Mouse (Mus musculus): ENCODE measurements around the gene Poldip3. TPM values are rescaled to one million over a fixed set of nuclear protein-coding genes. Genes with fewer than 3 reads are reported as not detected.
A peak's percentile ranks its signal among the peaks of the same experiment; 100 is the strongest.

Gene Poldip3
- polyA plus RNA-seq, 1 experiment from 2014 or later: 163 TPM

- no peak overlapping the region for H3K4me2 ChIP-seq (replicated peaks; ENCODE audit: low read depth, low read length)
- ATAC-seq (ENCODE audit: low FRiP score): no peak
Measured at GRCm38 (mm10) chr15:83111290-83111689, 37.9 kb downstream of the Poldip3 start.

GRCm38 (mm10) chr15:83107814-83108213, 41.4 kb downstream of the Poldip3 start:
- 33% methylated on average over 6 of the region's 6 CpGs for WGBS
- Histone ChIP-seq H3K4me1 (replicated peaks; ENCODE audit: control insufficient read depth, insufficient read depth, low read length) (peaks cover 3% of the 10 kb centered on the region; the same call in 1 of the 2 replicates), H3K4me2 (replicated peaks; ENCODE audit: low read depth, low read length) (no peak overlapping the region), H3K9me3 (ENCODE audit: control insufficient read depth, low read length) (no peaks in the 10 kb centered on the region), H3K27me3 (ENCODE audit: control insufficient read depth, insufficient read depth, low read length) (no peaks in the 10 kb centered on the region), H3K36me3 (ENCODE audit: control insufficient read depth, insufficient read depth, low read length) (no peaks in the 10 kb centered on the region), H3K27ac (ENCODE audit: low read depth, low read length) (no peak overlapping the region), H3K4me3 (ENCODE audit: low read depth, low read length) (no peak overlapping the region), H3K9ac (ENCODE audit: low read depth, low read length) (no peak overlapping the region)
- ATAC-seq (ENCODE audit: low FRiP score) (no peak), DNase-seq (ENCODE audit: low spot score) (no peak)

More at GRCm38 (mm10) chr15:83111290-83111689, 37.9 kb downstream of the Poldip3 start:
- Histone ChIP-seq H3K36me3 (ENCODE audit: control insufficient read depth, insufficient read depth, low read length) (no peaks in the 10 kb centered on the region), H3K27me3 (ENCODE audit: control insufficient read depth, insufficient read depth, low read length) (no peaks in the 10 kb centered on the region), H3K9me3 (ENCODE audit: control insufficient read depth, low read length) (no peaks in the 10 kb centered on the region), H3K4me3 (ENCODE audit: low read depth, low read length) (no peak overlapping the region), H3K4me1 (replicated peaks; ENCODE audit: control insufficient read depth, insufficient read depth, low read length) (peaks cover 9% of the 10 kb centered on the region; the same call in 1 of the 2 replicates), H3K9ac (ENCODE audit: low read depth, low read length) (no peak overlapping the region), H3K27ac (ENCODE audit: low read depth, low read length) (no peak overlapping the region)
- DNase-seq (ENCODE audit: low spot score): no peak
- 59% methylated on average over 6 of the region's 6 CpGs for WGBS

- Histone ChIP-seq H3K4me2 (replicated peaks; ENCODE audit: low read depth, low read length) (no peak overlapping the region), H3K9me3 (ENCODE audit: control insufficient read depth, low read length) (no peaks in the 10 kb centered on the region)
- 86% methylated on average over 6 of the region's 6 CpGs for WGBS
Measured at GRCm38 (mm10) chr15:83106426-83106825, 42.8 kb downstream of the Poldip3 start.

GRCm38 (mm10) chr15:83103111-83103510, 46.1 kb downstream of the Poldip3 start:
- Histone ChIP-seq H3K4me1 (replicated peaks; ENCODE audit: control insufficient read depth, insufficient read depth, low read length) (peaks cover 5% of the 10 kb centered on the region), H3K27ac (ENCODE audit: low read depth, low read length) (no peak overlapping the region), H3K9ac (ENCODE audit: low read depth, low read length) (no peak overlapping the region), H3K9me3 (ENCODE audit: control insufficient read depth, low read length) (no peaks in the 10 kb centered on the region), H3K36me3 (ENCODE audit: control insufficient read depth, insufficient read depth, low read length) (no peaks in the 10 kb centered on the region), H3K27me3 (ENCODE audit: control insufficient read depth, insufficient read depth, low read length) (peaks cover 4% of the 10 kb centered on the region; the same call in 1 of the 2 replicates), H3K4me2 (replicated peaks; ENCODE audit: low read depth, low read length) (no peak overlapping the region), H3K4me3 (ENCODE audit: low read depth, low read length) (no peak overlapping the region)
- DNase-seq (ENCODE audit: low spot score) (no peak), ATAC-seq (ENCODE audit: low FRiP score) (no peak)
- WGBS: 74% methylated on average over 1 of the region's 1 CpGs

More at GRCm38 (mm10) chr15:83106426-83106825, 42.8 kb downstream of the Poldip3 start:
- Histone ChIP-seq H3K4me3 (ENCODE audit: low read depth, low read length) (no peak overlapping the region), H3K27ac (ENCODE audit: low read depth, low read length) (no peak overlapping the region), H3K4me1 (replicated peaks; ENCODE audit: control insufficient read depth, insufficient read depth, low read length) (peaks cover 3% of the 10 kb centered on the region; the same call in 1 of the 2 replicates), H3K27me3 (ENCODE audit: control insufficient read depth, insufficient read depth, low read length) (peaks cover 1% of the 10 kb centered on the region; the same call in 1 of the 2 replicates), H3K36me3 (ENCODE audit: control insufficient read depth, insufficient read depth, low read length) (no peaks in the 10 kb centered on the region), H3K9ac (ENCODE audit: low read depth, low read length) (no peak overlapping the region)
- ATAC-seq (ENCODE audit: low FRiP score) (no peak), DNase-seq (ENCODE audit: low spot score) (no peak)

DNA sequence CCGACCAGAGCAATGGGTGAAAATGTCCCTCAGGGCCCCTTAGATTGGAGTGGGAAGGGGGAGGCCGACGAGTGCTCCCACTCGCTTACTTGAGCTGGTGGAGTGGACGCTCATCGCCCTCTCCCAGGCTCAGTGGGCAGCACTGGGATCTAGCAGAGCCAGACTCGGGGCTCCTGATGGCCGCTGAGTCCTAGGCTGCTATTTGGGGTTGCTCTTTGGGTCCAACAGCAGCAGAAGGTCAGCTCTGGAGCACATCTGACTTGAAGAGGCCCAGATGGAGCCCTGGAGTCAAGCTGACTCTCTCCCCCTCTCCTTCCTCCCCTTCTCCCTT, 48.9 kb downstream of the Poldip3 start:
- Histone ChIP-seq H3K27me3 (ENCODE audit: control insufficient read depth, insufficient read depth, low read length) (peaks cover 7% of the 10 kb centered on the region; the same call in 1 of the 2 replicates), H3K27ac (ENCODE audit: low read depth, low read length) (no peak overlapping the region), H3K4me2 (replicated peaks; ENCODE audit: low read depth, low read length) (peak overlapping the region; percentile 81), H3K4me1 (replicated peaks; ENCODE audit: control insufficient read depth, insufficient read depth, low read length) (peaks cover 2% of the 10 kb centered on the region; the same call in 1 of the 2 replicates), H3K36me3 (ENCODE audit: control insufficient read depth, insufficient read depth, low read length) (no peaks in the 10 kb centered on the region), H3K4me3 (ENCODE audit: low read depth, low read length) (peak overlapping the region; percentile 41), H3K9ac (ENCODE audit: low read depth, low read length) (peak overlapping the region; percentile 64), H3K9me3 (ENCODE audit: control insufficient read depth, low read length) (no peaks in the 10 kb centered on the region)
- DNase-seq (ENCODE audit: low spot score) (no peak), ATAC-seq (ENCODE audit: low FRiP score) (no peak)
- 5% methylated on average over 8 of the region's 8 CpGs for WGBS

DNA sequence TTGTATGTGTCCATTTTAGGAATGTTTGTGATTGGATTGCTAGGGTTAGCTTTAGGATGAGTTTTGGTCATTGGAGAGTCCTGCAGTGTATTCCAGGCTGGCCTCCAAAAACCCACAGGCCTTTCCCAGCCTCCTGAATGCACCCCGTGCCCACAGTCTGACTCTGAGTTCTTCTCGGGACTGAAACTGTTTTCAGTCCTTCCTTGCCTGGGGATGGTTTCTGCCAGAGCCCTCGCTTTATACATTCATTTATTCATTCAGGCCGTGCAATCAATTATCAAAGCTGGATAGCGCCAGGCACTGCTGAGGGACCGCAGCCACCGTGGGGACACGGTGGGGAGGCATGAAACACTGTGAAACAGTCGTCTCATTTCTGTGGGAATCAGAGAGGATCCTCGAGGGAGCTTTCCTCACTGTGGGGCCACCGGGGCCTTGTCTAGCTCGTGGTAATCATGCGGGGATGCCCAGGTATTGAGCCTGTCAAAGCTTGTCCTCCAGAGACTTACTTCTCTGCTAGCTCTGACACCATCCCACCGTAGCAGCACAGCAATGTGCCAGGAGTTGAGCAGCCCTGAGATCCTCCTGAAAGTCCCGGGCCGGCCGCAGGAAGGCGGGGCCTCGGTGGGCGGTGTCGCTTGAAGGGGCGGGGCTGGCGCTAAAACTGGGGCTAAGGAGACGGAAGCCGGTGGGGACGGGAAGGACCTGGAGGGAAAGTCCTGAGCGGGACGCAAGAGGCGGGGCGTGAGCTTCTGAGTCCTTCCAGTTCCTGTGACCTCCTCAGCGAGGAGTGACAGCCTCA, 49.5 kb downstream of the Poldip3 start:
- H3K27ac ChIP-seq (ENCODE audit: low read depth, low read length): no peak overlapping the region
- peaks cover 7% of the 10 kb centered on the region; the same call in 1 of the 2 replicates for H3K27me3 ChIP-seq (ENCODE audit: control insufficient read depth, insufficient read depth, low read length)
- peak; percentile 86 for ATAC-seq (ENCODE audit: low FRiP score)
- no peaks in the 10 kb centered on the region for H3K9me3 ChIP-seq (ENCODE audit: control insufficient read depth, low read length)
- peak overlapping the region; percentile 64 for H3K9ac ChIP-seq (ENCODE audit: low read depth, low read length)
- no peaks in the 10 kb centered on the region for H3K36me3 ChIP-seq (ENCODE audit: control insufficient read depth, insufficient read depth, low read length)
- H3K4me1 ChIP-seq (replicated peaks; ENCODE audit: control insufficient read depth, insufficient read depth, low read length): peaks cover 2% of the 10 kb centered on the region; the same call in 1 of the 2 replicates
- H3K4me3 ChIP-seq (ENCODE audit: low read depth, low read length): peak overlapping the region; percentile 41
- peak; percentile 88 for DNase-seq (ENCODE audit: low spot score)
- WGBS: 2% methylated on average over 31 of the region's 31 CpGs
- peak overlapping the region; percentile 81 for H3K4me2 ChIP-seq (replicated peaks; ENCODE audit: low read depth, low read length)

DNA sequence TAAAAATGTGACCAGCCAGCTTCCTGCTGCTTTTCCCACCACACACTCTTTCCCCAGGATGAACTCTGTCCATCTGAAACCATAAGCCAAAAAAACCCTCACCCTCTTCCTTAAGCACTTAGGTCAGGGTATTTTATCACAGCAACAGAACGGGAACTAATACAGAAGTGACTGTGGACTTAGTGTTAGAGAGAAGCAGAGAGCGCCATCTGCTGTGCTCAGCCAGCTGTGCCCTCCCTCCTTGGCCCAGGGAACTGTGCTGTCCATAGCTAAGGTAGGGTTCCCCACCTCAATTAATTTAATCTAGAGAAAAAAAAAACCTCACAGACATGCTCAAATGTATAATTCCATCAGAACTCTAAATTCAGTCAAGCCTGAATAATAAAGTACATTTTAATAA, 53.2 kb downstream of the Poldip3 start:
- Histone ChIP-seq H3K4me3 (ENCODE audit: low read depth, low read length) (no peak overlapping the region), H3K27me3 (ENCODE audit: control insufficient read depth, insufficient read depth, low read length) (peaks cover 4% of the 10 kb centered on the region; the same call in 1 of the 2 replicates), H3K4me2 (replicated peaks; ENCODE audit: low read depth, low read length) (no peak overlapping the region), H3K9ac (ENCODE audit: low read depth, low read length) (no peak overlapping the region), H3K27ac (ENCODE audit: low read depth, low read length) (no peak overlapping the region), H3K4me1 (replicated peaks; ENCODE audit: control insufficient read depth, insufficient read depth, low read length) (peaks cover 2% of the 10 kb centered on the region; the same call in 1 of the 2 replicates), H3K9me3 (ENCODE audit: control insufficient read depth, low read length) (no peaks in the 10 kb centered on the region), H3K36me3 (ENCODE audit: control insufficient read depth, insufficient read depth, low read length) (no peaks in the 10 kb centered on the region)
- no peak for DNase-seq (ENCODE audit: low spot score)
- ATAC-seq (ENCODE audit: low FRiP score): no peak
- 46% methylated on average over 2 of the region's 2 CpGs for WGBS

- no peak for ATAC-seq (ENCODE audit: low FRiP score)
- DNase-seq (ENCODE audit: low spot score): no peak
- Histone ChIP-seq H3K27ac (ENCODE audit: low read depth, low read length) (no peak overlapping the region), H3K4me1 (replicated peaks; ENCODE audit: control insufficient read depth, insufficient read depth, low read length) (peaks cover 6% of the 10 kb centered on the region), H3K27me3 (ENCODE audit: control insufficient read depth, insufficient read depth, low read length) (peaks cover 13% of the 10 kb centered on the region; the same call in 1 of the 2 replicates), H3K9me3 (ENCODE audit: control insufficient read depth, low read length) (no peaks in the 10 kb centered on the region), H3K4me3 (ENCODE audit: low read depth, low read length) (no peak overlapping the region), H3K9ac (ENCODE audit: low read depth, low read length) (no peak overlapping the region), H3K36me3 (ENCODE audit: control insufficient read depth, insufficient read depth, low read length) (no peaks in the 10 kb centered on the region), H3K4me2 (replicated peaks; ENCODE audit: low read depth, low read length) (no peak overlapping the region)
- 88% methylated on average over 2 of the region's 2 CpGs for WGBS
Measured at GRCm38 (mm10) chr15:83093687-83094086, 55.5 kb downstream of the Poldip3 start.

DNA sequence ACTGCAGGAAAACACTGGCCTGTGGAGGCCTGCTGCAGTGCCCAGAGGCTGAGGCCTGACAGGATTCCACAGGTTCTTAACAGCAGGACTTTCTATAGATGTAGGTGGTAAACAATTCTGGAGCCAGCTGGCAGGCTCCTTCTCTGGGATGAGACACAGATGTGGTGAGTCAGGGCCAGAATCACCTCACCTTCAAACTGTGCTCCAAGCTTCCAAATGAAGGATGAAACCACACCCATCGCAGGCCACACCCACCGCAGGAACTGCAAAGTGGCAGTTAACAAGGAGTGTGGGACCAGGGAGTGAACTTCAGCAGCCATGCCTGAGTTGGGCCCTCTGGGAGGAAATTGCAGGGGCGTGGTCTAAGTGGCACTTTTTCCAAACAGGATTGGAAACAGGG, 58.3 kb downstream of the Poldip3 start:
- no peak for ATAC-seq (ENCODE audit: low FRiP score)
- H3K27me3 ChIP-seq (ENCODE audit: control insufficient read depth, insufficient read depth, low read length): peaks cover 12% of the 10 kb centered on the region; the same call in 1 of the 2 replicates

More for the DNA sequence above, 58.3 kb downstream of the Poldip3 start:
- 46% methylated on average over 3 of the region's 3 CpGs for WGBS
- no peaks in the 10 kb centered on the region for H3K36me3 ChIP-seq (ENCODE audit: control insufficient read depth, insufficient read depth, low read length)
- H3K27ac ChIP-seq (ENCODE audit: low read depth, low read length): no peak overlapping the region
- no peak for DNase-seq (ENCODE audit: low spot score)
- no peak overlapping the region for H3K4me2 ChIP-seq (replicated peaks; ENCODE audit: low read depth, low read length)
- no peak overlapping the region for H3K9ac ChIP-seq (ENCODE audit: low read depth, low read length)
- H3K4me3 ChIP-seq (ENCODE audit: low read depth, low read length): no peak overlapping the region
- no peaks in the 10 kb centered on the region for H3K9me3 ChIP-seq (ENCODE audit: control insufficient read depth, low read length)
- peaks cover 8% of the 10 kb centered on the region for H3K4me1 ChIP-seq (replicated peaks; ENCODE audit: control insufficient read depth, insufficient read depth, low read length)
